Mouse (Mus musculus) urinary bladder, postnatal 25 days (tissue): Measurements from ENCODE around the gene Vmn2r28.
"Not testable (repeated sequence)": the region's sequence is repeated elsewhere in the genome, so short reads cannot be mapped to it uniquely, and the experiment has no call there.

Experiments
- DNase-seq: peaks from one replicate; pipeline ENCODE4 v3.0.0; 2022; ENCODE audit warnings: low spot score

Vmn2r28 gene

GRCm38 (mm10) chr7:5493856-5494255 lies at the start of gene Vmn2r28:
Gene Vmn2r28, minus strand, starts transcription at chr7:5493956.
- not testable (repeated sequence) for DNase-seq

- not testable (repeated sequence) for DNase-seq
These were observed 47.1 kb upstream of the Vmn2r28 start for GRCm38 (mm10) chr7:5540770-5541436.

GRCm38 (mm10) chr7:5456674-5457073 lies 37.1 kb downstream of the Vmn2r28 start, which contains the start of gene Vmn1r59:
Gene Vmn1r59, minus strand, starts transcription at chr7:5456774.
- DNase-seq, result no peak

- not testable (repeated sequence) for DNase-seq
These were observed 39.7 kb downstream of the Vmn2r28 start for GRCm38 (mm10) chr7:5454011-5454410.

- DNase-seq, result no peak
These were observed 45.1 kb downstream of the Vmn2r28 start for GRCm38 (mm10) chr7:5448627-5449026.
